Mouse (Mus musculus) olfactory bulb, adult 2 months (tissue): ENCODE measurements at regions not wholly inside any gene's neighbourhood (a gene's known extent, or its start where the extent isn't known, plus 50 kb on each side); places are given as distances from the start of the nearest gene placed in this dataset.

Experiments
- CTCF ChIP-seq: fragments of 200-500 bp; IDR thresholded peaks from 2 replicates; pipeline ENCODE4 v1.5.1; 2012; ENCODE audit warnings: low read depth, mild to moderate bottlenecking, low read length, moderate library complexity; ENCODE audit not compliant: insufficient read depth
- POLR2A ChIP-seq: fragments of 200-500 bp; IDR thresholded peaks from 2 replicates; pipeline ENCODE4 v1.6.1; 2012; ENCODE audit warnings: mild to moderate bottlenecking, low read depth, low read length, moderate library complexity; ENCODE audit not compliant: insufficient read depth

DNA sequence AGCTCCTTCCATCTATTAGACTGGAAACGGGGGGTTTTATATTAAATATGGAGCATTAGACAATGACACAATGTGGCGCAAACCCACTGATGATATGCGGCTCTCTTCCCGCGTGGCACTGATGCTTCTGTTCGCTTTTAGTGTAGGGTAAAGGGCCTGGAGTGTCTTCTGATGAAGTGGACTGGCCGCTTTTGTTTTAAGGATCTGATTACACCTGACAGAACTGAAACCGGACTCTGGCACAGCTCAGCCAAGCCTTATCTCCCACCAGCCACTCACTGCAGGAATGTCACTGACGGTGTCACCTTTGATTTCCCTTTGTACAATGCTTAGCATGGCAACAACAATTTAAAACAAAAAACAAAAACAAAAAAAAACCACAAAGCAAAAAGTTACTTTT, 61.0 kb upstream of the Arhgap29 start:
- no peak for TF ChIP-seq POLR2A
- TF ChIP-seq CTCF, result no peak
